Mouse (Mus musculus): Measurements from ENCODE around the gene Amh. TPM values are rescaled to one million over a fixed set of nuclear protein-coding genes. Genes with fewer than 3 reads are reported as not detected.

The Amh gene
- polyA plus RNA-seq, 1 experiment from 2014 or later = 0.12 TPM

DNA sequence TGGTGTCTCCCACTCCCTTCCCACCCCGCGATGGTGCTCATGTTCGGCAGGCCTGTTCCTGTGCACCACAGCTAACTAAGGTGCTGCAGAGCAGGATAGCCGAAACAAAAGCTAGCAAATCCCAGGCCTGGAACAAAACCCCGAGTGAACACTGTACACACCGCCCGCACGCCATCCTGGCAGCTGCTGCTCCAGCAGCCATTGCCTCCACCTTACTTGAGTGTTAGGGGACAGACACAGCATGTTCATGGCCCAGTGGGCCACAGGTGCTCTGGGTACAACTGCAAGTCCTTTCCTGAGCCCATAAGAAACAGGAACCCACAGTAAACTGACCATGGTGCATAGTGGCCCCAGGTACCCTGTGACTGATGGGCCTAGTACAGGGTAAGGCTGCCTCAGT lies 10.3 kb upstream of the Amh start:
- no peak for ATAC-seq (ENCODE audit: insufficient number of reproducible peaks, insufficient read depth, low FRiP score, low read depth)
- H3K36me3 ChIP-seq (ENCODE audit: control insufficient read depth, insufficient read depth, low read length) = peaks cover 73% of the 10 kb centered on the region
- peaks cover 12 to 35% of the 10 kb centered on the region in 2 experiments for H3K4me1 ChIP-seq (ENCODE audit: control insufficient read depth in 2 of 2, insufficient read depth in 2 of 2, low read length in 2 of 2)

DNA sequence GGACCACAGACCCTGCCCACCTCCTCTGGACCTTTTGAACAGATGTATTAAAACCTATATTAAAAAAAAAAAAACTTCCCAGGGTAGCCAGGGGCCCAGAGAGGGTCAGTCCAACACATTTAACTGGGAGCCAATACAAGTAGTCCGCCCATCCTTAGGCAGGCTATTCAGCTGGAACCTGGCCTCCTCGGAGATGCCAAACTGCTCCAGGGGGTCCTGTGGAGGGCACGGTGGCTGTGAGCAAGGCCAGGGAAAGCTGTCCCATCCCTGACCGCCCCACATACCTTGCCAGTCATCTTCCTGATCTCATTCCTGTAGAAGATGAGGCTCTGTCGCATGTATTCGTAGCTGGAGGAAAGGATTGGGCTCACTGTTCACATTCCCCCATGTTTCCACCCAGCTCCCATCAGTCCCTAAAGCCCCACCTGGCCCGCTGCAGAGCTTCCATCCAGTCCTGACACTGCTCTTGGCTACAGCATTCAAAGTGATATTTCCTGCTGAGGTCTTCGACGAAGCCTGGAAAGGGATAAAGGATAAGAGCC lies 8.7 kb upstream of the Amh start:
- H3K4me1 ChIP-seq (ENCODE audit: control insufficient read depth in 2 of 2, insufficient read depth in 2 of 2, low read length in 2 of 2) = peaks cover 10 to 26% of the 10 kb centered on the region in 2 experiments
- no peak overlapping the region; the same call in 1 of the 2 replicates for H3K9ac ChIP-seq (ENCODE audit: low read length)
- H3K36me3 ChIP-seq (ENCODE audit: control insufficient read depth, insufficient read depth, low read length) = peaks cover 67% of the 10 kb centered on the region
- H3K4me3 ChIP-seq (ENCODE audit: control insufficient read depth in 1 of 2, insufficient read depth in 1 of 2, low read depth in 1 of 2, low read length in 2 of 2) = no peak overlapping the region
- peak overlapping the region; percentile 92 for H3K4me2 ChIP-seq (ENCODE audit: low read length)
- 80% methylated on average over 9 of the region's 9 CpGs for WGBS
- H3K9me3 ChIP-seq (ENCODE audit: control insufficient read depth, low read length) = no peaks in the 10 kb centered on the region
- no peak overlapping the region for H3K27ac ChIP-seq (replicated peaks in 1 of 2; ENCODE audit: control insufficient read depth in 1 of 2, insufficient read depth in 1 of 2, low read depth in 2 of 2, low read length in 2 of 2)
- ATAC-seq (ENCODE audit: insufficient number of reproducible peaks, insufficient read depth, low FRiP score, low read depth) = no peak
- no peaks in the 10 kb centered on the region for H3K27me3 ChIP-seq (ENCODE audit: control insufficient read depth, insufficient read depth, low read length)

More for the DNA sequence above, 10.3 kb upstream of the Amh start:
- 89% methylated on average over 8 of the region's 8 CpGs for WGBS
- H3K9ac ChIP-seq (ENCODE audit: low read length) = no peak overlapping the region
- no peaks in the 10 kb centered on the region for H3K9me3 ChIP-seq (ENCODE audit: control insufficient read depth, low read length)
- no peak overlapping the region for H3K4me3 ChIP-seq (ENCODE audit: control insufficient read depth in 1 of 2, insufficient read depth in 1 of 2, low read depth in 1 of 2, low read length in 2 of 2)
- H3K27ac ChIP-seq (replicated peaks in 1 of 2; ENCODE audit: control insufficient read depth in 1 of 2, insufficient read depth in 1 of 2, low read depth in 2 of 2, low read length in 2 of 2) = no peak overlapping the region
- H3K4me2 ChIP-seq (ENCODE audit: low read length) = no peak overlapping the region
- no peaks in the 10 kb centered on the region for H3K27me3 ChIP-seq (ENCODE audit: control insufficient read depth, insufficient read depth, low read length)

DNA sequence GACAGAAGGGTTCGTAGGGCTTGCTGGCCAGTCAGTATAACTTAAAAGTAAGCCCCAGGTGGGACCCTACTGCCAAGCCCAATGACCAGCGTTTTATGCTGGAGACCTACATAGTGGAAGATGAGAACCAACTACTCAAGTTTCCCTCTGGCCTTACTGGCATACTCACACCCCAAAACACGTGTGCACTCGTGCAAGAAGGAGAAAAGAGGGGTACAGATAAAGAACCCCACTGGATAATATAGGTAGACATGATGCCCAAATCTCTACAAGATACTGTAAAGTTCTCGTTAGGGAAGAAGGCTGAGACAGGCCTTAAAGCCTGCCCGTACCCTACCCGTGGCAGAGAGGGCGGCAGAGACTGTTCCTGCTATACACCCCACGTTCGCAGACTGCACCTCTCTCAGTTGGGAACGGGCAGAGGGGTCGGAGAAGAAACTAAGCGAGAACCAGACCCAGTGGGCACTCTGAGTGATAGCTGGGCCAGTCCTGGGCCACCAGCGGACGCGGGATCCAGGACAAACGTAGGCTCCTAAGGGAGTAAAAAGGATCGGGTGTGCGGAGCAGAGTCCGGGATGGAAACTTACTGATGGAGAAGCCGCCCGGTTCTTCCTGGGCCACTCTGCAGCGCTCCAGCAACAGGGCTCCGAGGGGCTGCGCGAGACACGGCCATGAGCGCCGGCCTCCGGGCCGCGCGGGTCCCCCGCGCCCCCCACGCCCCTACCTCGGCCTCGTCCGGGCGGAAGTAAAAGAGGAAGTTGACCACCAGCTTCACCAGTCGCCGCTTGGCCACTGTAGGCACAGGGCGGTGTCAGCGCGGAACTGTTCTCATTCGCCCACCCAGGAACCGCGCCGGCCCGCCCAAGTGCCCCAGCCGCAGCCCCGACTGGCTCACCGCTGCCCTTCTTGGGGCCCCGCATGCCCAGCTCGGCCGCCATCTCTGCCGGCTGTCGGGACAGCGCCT lies 7.6 kb upstream of the Amh start:
- H3K4me2 ChIP-seq (ENCODE audit: low read length) = peak overlapping the region; percentile 92
- peak overlapping the region; percentile 93 to 97 for H3K27ac ChIP-seq (replicated peaks in 1 of 2; ENCODE audit: control insufficient read depth in 1 of 2, insufficient read depth in 1 of 2, low read depth in 2 of 2, low read length in 2 of 2)
- peaks cover 67% of the 10 kb centered on the region for H3K36me3 ChIP-seq (ENCODE audit: control insufficient read depth, insufficient read depth, low read length)
- ATAC-seq (ENCODE audit: insufficient number of reproducible peaks, insufficient read depth, low FRiP score, low read depth) = peak; percentile 52
- H3K9me3 ChIP-seq (ENCODE audit: control insufficient read depth, low read length) = no peaks in the 10 kb centered on the region
- WGBS = 4% methylated on average over 48 of the region's 59 CpGs
- peak overlapping the region; percentile 69 to 84 for H3K4me3 ChIP-seq (ENCODE audit: control insufficient read depth in 1 of 2, insufficient read depth in 1 of 2, low read depth in 1 of 2, low read length in 2 of 2)
- peak overlapping the region; percentile 94 for H3K9ac ChIP-seq (ENCODE audit: low read length)
- no peaks in the 10 kb centered on the region for H3K27me3 ChIP-seq (ENCODE audit: control insufficient read depth, insufficient read depth, low read length)
- H3K4me1 ChIP-seq (ENCODE audit: control insufficient read depth in 2 of 2, insufficient read depth in 2 of 2, low read length in 2 of 2) = peaks cover 2 to 16% of the 10 kb centered on the region in 2 experiments; a peak in 3 of 4 replicates

GRCm38 (mm10) chr10:80798150-80799006 lies 6.7 kb upstream of the Amh start, which contains the start of the genes Sf3a2 and Plekhj1:
Gene Sf3a2, plus strand, starts transcription at chr10:80798198.
Gene Plekhj1, minus strand, starts transcription at chr10:80798626.
- Histone ChIP-seq H3K36me3 (ENCODE audit: control insufficient read depth, insufficient read depth, low read length) (peaks cover 67% of the 10 kb centered on the region), H3K9me3 (ENCODE audit: control insufficient read depth, low read length) (no peaks in the 10 kb centered on the region), H3K27me3 (ENCODE audit: control insufficient read depth, insufficient read depth, low read length) (no peaks in the 10 kb centered on the region), H3K4me2 (ENCODE audit: low read length) (peak within 1 kb of the TSS; percentile 92), H3K9ac (ENCODE audit: low read length) (peak within 1 kb of the TSS; percentile 94), H3K4me3 (ENCODE audit: control insufficient read depth in 1 of 2, insufficient read depth in 1 of 2, low read depth in 1 of 2, low read length in 2 of 2) (peak within 1 kb of the TSS; percentile 69 to 84), H3K4me1 (ENCODE audit: control insufficient read depth in 2 of 2, insufficient read depth in 2 of 2, low read length in 2 of 2) (peaks cover 2 to 16% of the 10 kb centered on the region in 2 experiments; a peak in 3 of 4 replicates), H3K27ac (replicated peaks in 1 of 2; ENCODE audit: control insufficient read depth in 1 of 2, insufficient read depth in 1 of 2, low read depth in 2 of 2, low read length in 2 of 2) (peak within 1 kb of the TSS; percentile 93 to 97)
- WGBS = under 1% methylated on average over 104 of the region's 104 CpGs
- ATAC-seq (ENCODE audit: insufficient number of reproducible peaks, insufficient read depth, low FRiP score, low read depth) = peak; percentile 89

- peak overlapping the region; percentile 69 to 84 for H3K4me3 ChIP-seq (ENCODE audit: control insufficient read depth in 1 of 2, insufficient read depth in 1 of 2, low read depth in 1 of 2, low read length in 2 of 2)
- H3K9me3 ChIP-seq (ENCODE audit: control insufficient read depth, low read length) = no peaks in the 10 kb centered on the region
- peak overlapping the region; percentile 81 to 93 for H3K27ac ChIP-seq (replicated peaks in 1 of 2; ENCODE audit: control insufficient read depth in 1 of 2, insufficient read depth in 1 of 2, low read depth in 2 of 2, low read length in 2 of 2)
- no peak for ATAC-seq (ENCODE audit: insufficient number of reproducible peaks, insufficient read depth, low FRiP score, low read depth)
- H3K27me3 ChIP-seq (ENCODE audit: control insufficient read depth, insufficient read depth, low read length) = no peaks in the 10 kb centered on the region
- peak overlapping the region; percentile 94 for H3K9ac ChIP-seq (ENCODE audit: low read length)
- H3K36me3 ChIP-seq (ENCODE audit: control insufficient read depth, insufficient read depth, low read length) = peaks cover 67% of the 10 kb centered on the region
- H3K4me2 ChIP-seq (ENCODE audit: low read length) = peak overlapping the region; percentile 92
- H3K4me1 ChIP-seq (ENCODE audit: control insufficient read depth in 2 of 2, insufficient read depth in 2 of 2, low read length in 2 of 2) = peaks cover 2 to 16% of the 10 kb centered on the region in 2 experiments; a peak in 3 of 4 replicates
- WGBS = 2% methylated on average over 18 of the region's 18 CpGs
Observed at GRCm38 (mm10) chr10:80799070-80799566, 5.9 kb upstream of the Amh start.

DNA sequence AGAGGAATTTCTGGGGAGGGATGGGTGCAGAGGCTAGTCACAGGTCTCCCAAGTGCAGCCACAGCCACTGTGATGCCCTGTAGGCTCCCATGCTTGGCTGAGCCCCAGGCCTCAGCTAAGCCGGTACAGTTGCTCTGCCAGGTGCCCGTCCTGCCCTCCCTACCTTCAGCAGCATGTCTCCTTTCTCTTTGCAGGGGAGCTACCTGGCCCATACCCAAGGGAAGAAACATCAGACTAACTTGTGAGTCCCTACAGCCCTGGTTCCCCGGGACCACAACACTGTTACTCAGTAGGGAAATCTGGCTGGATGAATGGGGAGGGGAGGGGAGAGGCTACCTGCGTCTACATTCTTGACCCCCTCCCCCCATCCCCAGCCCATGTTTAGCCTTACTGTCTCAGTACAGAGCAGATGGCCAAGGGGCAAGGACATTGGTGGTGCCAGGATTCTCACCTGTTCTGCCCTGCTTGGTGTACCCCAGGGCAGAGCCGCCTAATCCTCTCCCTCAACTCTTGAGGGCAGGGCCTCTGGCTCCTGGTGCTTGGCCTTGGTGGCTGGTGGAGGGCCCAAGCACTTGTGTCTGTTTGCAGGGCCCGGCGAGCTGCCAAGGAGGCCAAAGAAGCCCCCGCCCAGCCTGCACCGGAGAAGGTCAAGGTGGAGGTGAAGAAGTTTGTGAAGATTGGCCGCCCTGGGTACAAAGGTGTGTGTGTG lies 2.7 kb upstream of the Amh start:
- ATAC-seq (ENCODE audit: insufficient number of reproducible peaks, insufficient read depth, low FRiP score, low read depth) = no peak
- Histone ChIP-seq H3K4me3 (ENCODE audit: control insufficient read depth in 1 of 2, insufficient read depth in 1 of 2, low read depth in 1 of 2, low read length in 2 of 2) (no peak overlapping the region), H3K4me1 (ENCODE audit: control insufficient read depth in 2 of 2, insufficient read depth in 2 of 2, low read length in 2 of 2) (peaks cover 12 to 33% of the 10 kb centered on the region in 2 experiments; a peak in 3 of 4 replicates), H3K4me2 (ENCODE audit: low read length) (no peak overlapping the region), H3K27me3 (ENCODE audit: control insufficient read depth, insufficient read depth, low read length) (no peaks in the 10 kb centered on the region), H3K36me3 (ENCODE audit: control insufficient read depth, insufficient read depth, low read length) (peaks cover 51% of the 10 kb centered on the region), H3K27ac (replicated peaks in 1 of 2; ENCODE audit: control insufficient read depth in 1 of 2, insufficient read depth in 1 of 2, low read depth in 2 of 2, low read length in 2 of 2) (no peak overlapping the region), H3K9me3 (ENCODE audit: control insufficient read depth, low read length) (no peaks in the 10 kb centered on the region), H3K9ac (ENCODE audit: low read length) (no peak overlapping the region)
- 84% methylated on average over 10 of the region's 10 CpGs for WGBS
